Mouse (Mus musculus) heart, postnatal 0 days (tissue): Measurements from ENCODE around the gene Borcs7. TPM values are rescaled to one million over a fixed set of nuclear protein-coding genes. Genes with fewer than 3 reads are reported as not detected.

Experiments
- ATAC-seq: fragments of 200-750 bp; cut with Nextera tagmentation; 2 replicates; pipeline ENCODE4 v1.8.0; 2017; ENCODE audit warnings: low read depth, moderate number of reproducible peaks, moderate library complexity; ENCODE audit not compliant: insufficient read depth
- DNase-seq: peaks from one replicate; pipeline ENCODE4 v3.0.0-alpha.2; 2016; ENCODE audit warnings: low spot score
- H3K27ac ChIP-seq: fragments of 300-500 bp; sonication (generic); 2 replicates; pipeline ENCODE4 v1.5.1; 2014; ENCODE audit warnings: low read depth, mild to moderate bottlenecking
- H3K27me3 ChIP-seq: fragments of 300-500 bp; sonication (generic); 2 replicates; pipeline ENCODE4 v1.6.1; 2014; ENCODE audit warnings: low read length, mixed read lengths; ENCODE audit not compliant: control insufficient read depth, insufficient read depth
- H3K36me3 ChIP-seq: fragments of 300-500 bp; sonication (generic); replicated peaks from 2 replicates; pipeline ENCODE4 v1.6.1; 2014; ENCODE audit warnings: low read length, mixed read lengths; ENCODE audit not compliant: control insufficient read depth, insufficient read depth
- H3K4me1 ChIP-seq: fragments of 300-500 bp; sonication (generic); 2 replicates; pipeline ENCODE4 v1.6.1; 2014; ENCODE audit warnings: antibody characterized with exemption; ENCODE audit not compliant: control insufficient read depth, insufficient read depth
- H3K4me2 ChIP-seq: fragments of 300-500 bp; sonication (generic); 2 replicates; pipeline ENCODE4 v1.6.1; 2014; ENCODE audit warnings: low read depth, mild to moderate bottlenecking, low read length, moderate library complexity
- H3K4me3 ChIP-seq: fragments of 300-500 bp; sonication (generic); 2 replicates; pipeline ENCODE4 v1.5.1; 2014; ENCODE audit warnings: low read depth, low read length
- H3K9ac ChIP-seq: fragments of 300-500 bp; sonication (generic); replicated peaks from 2 replicates; pipeline ENCODE4 v1.6.1; 2014; ENCODE audit warnings: low read depth, low read length, mixed read lengths
- H3K9me3 ChIP-seq: fragments of 300-500 bp; sonication (generic); replicated peaks from 2 replicates; pipeline ENCODE4 v1.6.1; 2016; ENCODE audit warnings: low read length; ENCODE audit not compliant: control insufficient read depth
- CTCF ChIP-seq: IDR thresholded peaks from 2 replicates; pipeline ENCODE4 v1.5.1; 2016; ENCODE audit warnings: antibody characterized with exemption, control low read depth, low read depth
- EP300 ChIP-seq: IDR thresholded peaks from 2 replicates; pipeline ENCODE4 v1.6.1; 2016; ENCODE audit warnings: antibody characterized with exemption, low read depth
- WGBS: fragments of 180-500 bp; shearing (Covaris S2); extraction: QIAGEN DNeasy Blood & Tissue Kit; methylation state at CpG from one replicate; pipeline ENCODE4 v1.1.7; 2014; 5-methylcytosine and 5-hydroxymethylcytosine counted together
- polyA plus RNA-seq: library from polyadenylated mRNA; unstranded; fragments of >200 nt; fragmentation: Nextera tagmentation; extraction: Ambion mirVana; gene quantifications from 2 replicates; pipeline ENCODE4 v1.2.1, GENCODE M21; 2015
- total RNA-seq: library from RNA; depleted of rRNA; stranded (reverse); fragments of >200 nt; gene quantifications from 2 replicates; pipeline ENCODE4 v1.2.3, GENCODE M21; 2014; ENCODE audit warnings: low replicate concordance

Borcs7 gene
- total and polyA plus RNA-seq, 2 experiments from 2014 or later, result 9.0 to 22.2 TPM

DNA sequence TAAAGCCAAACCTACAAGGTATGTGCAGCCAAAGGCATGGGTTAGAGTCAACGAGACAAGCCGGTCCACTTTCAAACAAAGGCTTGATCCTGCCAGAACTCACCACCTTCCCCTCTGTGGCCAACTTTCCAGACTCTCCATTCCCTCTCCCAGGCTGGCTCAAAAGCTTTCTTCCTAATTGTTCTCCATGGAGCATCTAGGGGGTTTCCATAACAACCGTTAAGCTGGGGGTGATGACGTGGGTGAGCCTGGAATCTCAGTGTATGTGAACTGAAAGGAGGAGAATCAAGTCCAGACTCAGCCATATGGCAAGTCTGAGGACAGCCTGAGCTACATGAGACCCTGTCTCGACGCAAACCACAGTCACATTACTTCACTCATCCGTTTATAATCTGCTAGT lies 24.2 kb upstream of the Borcs7 start:
- 56% methylated on average over 7 of the region's 7 CpGs for WGBS
- H3K27ac ChIP-seq, result no peak overlapping the region
- no peak for ATAC-seq
- H3K9ac ChIP-seq, result no peak overlapping the region
- no peak overlapping the region for H3K4me3 ChIP-seq
- no peak for DNase-seq
- peaks cover 4% of the 10 kb centered on the region; the same call in 1 of the 2 replicates for H3K4me1 ChIP-seq
- no peaks in the 10 kb centered on the region for H3K27me3 ChIP-seq
- no peaks in the 10 kb centered on the region for H3K36me3 ChIP-seq
- H3K9me3 ChIP-seq, result no peaks in the 10 kb centered on the region
- no peak overlapping the region for H3K4me2 ChIP-seq
- TF ChIP-seq CTCF (no peak), EP300 (no peak)

DNA sequence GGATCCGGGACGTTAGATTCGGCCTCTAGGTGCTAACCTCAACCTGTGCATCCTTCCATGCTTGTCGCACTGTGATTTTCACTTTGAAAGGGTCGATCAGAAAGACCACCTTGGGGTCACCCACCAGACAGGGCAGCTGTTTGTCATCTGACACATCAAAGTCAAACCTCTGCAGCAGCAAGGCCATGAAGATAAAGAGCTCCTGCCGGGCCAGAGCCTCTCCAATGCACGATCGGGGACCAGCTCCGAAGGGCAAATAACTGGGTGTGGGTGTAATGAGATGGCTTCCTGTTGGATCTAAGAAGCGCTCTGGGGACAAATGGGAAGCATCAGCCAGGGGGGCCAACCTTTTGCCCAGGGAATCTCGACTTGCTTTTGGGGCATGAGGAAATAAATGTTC lies 22.4 kb upstream of the Borcs7 start:
- 56% methylated on average over 11 of the region's 11 CpGs for WGBS

DNA sequence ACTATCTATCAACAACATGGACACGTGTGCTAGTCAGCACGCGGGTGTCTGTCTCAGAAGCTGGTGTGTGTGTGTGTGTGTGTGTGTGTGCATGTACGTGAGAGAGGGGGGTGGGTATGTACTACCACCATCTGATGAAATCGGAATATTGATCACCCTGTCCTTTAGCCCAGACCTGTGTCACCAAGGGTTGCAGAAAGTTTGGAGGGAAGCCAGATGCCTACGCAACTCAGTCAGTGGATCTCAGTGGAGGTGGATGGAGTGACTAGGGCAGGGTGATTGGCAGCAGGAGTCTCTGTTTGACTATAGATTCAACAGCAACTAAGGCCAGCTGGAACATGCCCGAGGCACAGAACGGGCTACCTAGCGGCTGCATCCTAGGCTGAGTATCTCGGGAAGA lies 21.4 kb upstream of the Borcs7 start:
- no peak overlapping the region for H3K27ac ChIP-seq
- H3K36me3 ChIP-seq, result no peaks in the 10 kb centered on the region
- H3K4me2 ChIP-seq, result no peak overlapping the region
- peaks cover 3% of the 10 kb centered on the region; the same call in 1 of the 2 replicates for H3K27me3 ChIP-seq
- ATAC-seq (no peak), DNase-seq (no peak)
- 83% methylated on average over 10 of the region's 10 CpGs for WGBS
- no peak overlapping the region for H3K9ac ChIP-seq
- no peaks in the 10 kb centered on the region for H3K9me3 ChIP-seq
- peaks cover 4% of the 10 kb centered on the region; the same call in 1 of the 2 replicates for H3K4me1 ChIP-seq
- no peak overlapping the region for H3K4me3 ChIP-seq
- TF ChIP-seq EP300 (no peak), CTCF (no peak)

More for the DNA sequence above, 22.4 kb upstream of the Borcs7 start:
- Histone ChIP-seq H3K4me1 (peaks cover 4% of the 10 kb centered on the region; the same call in 1 of the 2 replicates), H3K36me3 (no peaks in the 10 kb centered on the region), H3K9me3 (no peaks in the 10 kb centered on the region), H3K9ac (no peak overlapping the region), H3K27me3 (peaks cover 3% of the 10 kb centered on the region; the same call in 1 of the 2 replicates), H3K4me2 (no peak overlapping the region), H3K4me3 (no peak overlapping the region), H3K27ac (no peak overlapping the region)
- DNase-seq (no peak), ATAC-seq (no peak)
- TF ChIP-seq EP300 (no peak), CTCF (no peak)

DNA sequence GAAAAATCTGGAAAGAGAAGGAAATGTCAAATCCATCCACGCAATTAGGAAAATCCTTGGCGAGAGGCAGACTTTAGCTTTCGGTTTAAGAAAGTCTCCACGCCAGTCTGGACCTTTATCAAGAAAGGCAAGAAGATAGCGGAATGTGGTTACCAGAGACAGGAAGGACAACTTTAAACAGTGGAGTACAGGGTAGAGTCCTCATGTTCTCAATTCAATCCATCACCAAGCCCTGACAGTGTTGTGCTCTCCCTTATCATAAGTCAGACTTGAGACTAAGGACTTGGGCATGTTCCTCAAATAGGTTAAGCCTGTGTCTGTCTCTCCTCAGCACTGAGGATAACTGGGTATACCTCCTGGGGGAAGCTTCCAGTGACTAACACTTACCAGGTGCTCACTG lies 19.9 kb upstream of the Borcs7 start:
- ATAC-seq (no peak), DNase-seq (no peak)
- H3K27ac ChIP-seq, result no peak overlapping the region
- H3K4me1 ChIP-seq, result peaks cover 4% of the 10 kb centered on the region; the same call in 1 of the 2 replicates
- no peak for TF ChIP-seq EP300
- TF ChIP-seq CTCF, result no peak
- no peaks in the 10 kb centered on the region for H3K9me3 ChIP-seq
- H3K9ac ChIP-seq, result no peak overlapping the region
- peaks cover 3% of the 10 kb centered on the region; the same call in 1 of the 2 replicates for H3K27me3 ChIP-seq
- no peak overlapping the region for H3K4me3 ChIP-seq
- no peak overlapping the region for H3K4me2 ChIP-seq
- no peaks in the 10 kb centered on the region for H3K36me3 ChIP-seq
- 34% methylated on average over 5 of the region's 5 CpGs for WGBS

DNA sequence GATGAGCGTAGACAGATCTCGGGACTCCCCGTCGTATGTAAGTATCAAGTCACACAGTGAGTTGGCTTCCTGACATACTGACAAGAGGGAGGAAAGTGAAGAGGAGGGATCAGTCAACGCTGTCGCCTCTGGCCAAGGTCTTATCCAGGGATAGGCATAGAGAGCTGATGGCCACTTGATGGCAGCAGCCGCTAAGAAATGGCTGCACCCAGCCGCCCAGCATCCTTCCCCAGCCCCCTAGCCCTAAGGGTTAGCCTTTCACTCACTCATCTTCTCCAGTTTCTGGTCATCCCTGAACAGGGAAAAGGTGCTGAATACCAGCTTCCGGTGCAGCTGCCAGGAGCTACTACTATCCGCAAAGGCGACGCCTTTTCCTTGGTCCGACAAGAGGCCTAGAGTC lies 19.0 kb upstream of the Borcs7 start:
- DNase-seq (peak; percentile 58), ATAC-seq (peak; percentile 84)
- Histone ChIP-seq H3K36me3 (no peaks in the 10 kb centered on the region), H3K4me3 (no peak overlapping the region), H3K27me3 (peaks cover 3% of the 10 kb centered on the region; the same call in 1 of the 2 replicates), H3K4me2 (no peak overlapping the region), H3K4me1 (no peaks in the 10 kb centered on the region), H3K9ac (no peak overlapping the region), H3K27ac (no peak overlapping the region), H3K9me3 (no peaks in the 10 kb centered on the region)
- WGBS, result 10% methylated on average over 13 of the region's 13 CpGs
- TF ChIP-seq CTCF (peak; percentile 84), EP300 (no peak)

DNA sequence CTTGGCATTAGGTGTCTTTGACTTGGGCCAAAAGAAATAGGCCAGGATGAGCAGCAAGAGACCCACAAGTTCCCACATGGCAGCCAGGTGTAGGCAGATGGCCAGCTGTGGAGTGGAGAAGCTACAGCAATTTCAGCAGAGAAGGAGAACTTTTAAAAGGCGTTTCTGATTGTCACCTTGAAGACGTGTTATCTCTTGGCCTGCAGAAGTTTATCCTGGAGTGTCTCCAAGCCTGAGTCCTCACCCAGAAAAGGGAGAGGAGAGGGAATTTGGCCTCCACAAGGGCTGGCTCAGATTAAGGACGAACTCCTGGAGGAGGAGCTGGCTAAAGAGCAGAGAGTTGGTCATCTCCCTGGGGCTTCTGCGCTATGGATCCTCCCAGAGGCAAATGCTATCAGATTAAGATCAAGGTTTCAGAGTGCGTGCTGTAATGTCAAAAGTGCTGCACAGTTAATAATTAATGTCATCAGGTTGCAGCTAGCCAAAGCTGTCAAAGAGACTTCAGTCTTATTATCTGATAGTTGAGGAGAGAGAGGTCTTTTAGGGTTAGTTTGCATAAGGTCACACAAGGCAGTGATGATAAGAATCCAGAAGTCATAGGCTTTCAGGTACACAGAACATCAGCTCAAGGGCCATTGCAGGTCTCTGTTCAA lies 16.8 kb upstream of the Borcs7 start, which contains the start of gene Cyp17a1:
TSS of gene Cyp17a1 (minus strand) at position 407 of the 653 bp plus-strand sequence.
- no peaks in the 10 kb centered on the region for H3K4me1 ChIP-seq
- peaks cover 3% of the 10 kb centered on the region; the same call in 1 of the 2 replicates for H3K27me3 ChIP-seq
- no peak within 1 kb of the TSS for H3K4me3 ChIP-seq
- H3K27ac ChIP-seq, result no peak within 1 kb of the TSS
- ATAC-seq (no peak), DNase-seq (no peak)
- no peak for TF ChIP-seq CTCF
- no peak for TF ChIP-seq EP300
- no peaks in the 10 kb centered on the region for H3K9me3 ChIP-seq
- H3K9ac ChIP-seq, result no peak within 1 kb of the TSS
- WGBS, result 29% methylated on average over 5 of the region's 5 CpGs
- no peaks in the 10 kb centered on the region for H3K36me3 ChIP-seq
- H3K4me2 ChIP-seq, result no peak within 1 kb of the TSS
